Mouse (Mus musculus): ENCODE data around the gene Tnf. TPM values are rescaled to one million over a fixed set of nuclear protein-coding genes. Genes with fewer than 3 reads are reported as not detected.

The Tnf gene
- polyA plus RNA-seq, 1 experiment from 2014 or later, result 0.48 TPM

GRCm38 (mm10) chr17:35225456-35225855, 23.6 kb upstream of the Tnf start:
- no peak overlapping the region for H3K4me2 ChIP-seq (ENCODE audit: low read depth, low read length)
- no peaks in the 10 kb centered on the region for H3K9me3 ChIP-seq (replicated peaks; ENCODE audit: control insufficient read depth, low read length)
- no peaks in the 10 kb centered on the region for H3K27me3 ChIP-seq (ENCODE audit: control insufficient read depth, insufficient read depth, low read depth, low read length)
- 89% methylated on average over 5 of the region's 5 CpGs for WGBS (ENCODE audit: insufficient replicate concordance)
- H3K9ac ChIP-seq (ENCODE audit: low read depth, low read length), result no peak overlapping the region
- no peak overlapping the region for H3K27ac ChIP-seq (ENCODE audit: low read length)
- no peak for ATAC-seq (ENCODE audit: low read depth)
- H3K4me1 ChIP-seq (ENCODE audit: control insufficient read depth, low read depth, low read length), result peaks cover 2% of the 10 kb centered on the region; the same call in 1 of the 2 replicates
- H3K36me3 ChIP-seq (ENCODE audit: control insufficient read depth, insufficient read depth), result peaks cover 7% of the 10 kb centered on the region
- no peak overlapping the region for H3K4me3 ChIP-seq (ENCODE audit: low read depth, low read length)

DNA sequence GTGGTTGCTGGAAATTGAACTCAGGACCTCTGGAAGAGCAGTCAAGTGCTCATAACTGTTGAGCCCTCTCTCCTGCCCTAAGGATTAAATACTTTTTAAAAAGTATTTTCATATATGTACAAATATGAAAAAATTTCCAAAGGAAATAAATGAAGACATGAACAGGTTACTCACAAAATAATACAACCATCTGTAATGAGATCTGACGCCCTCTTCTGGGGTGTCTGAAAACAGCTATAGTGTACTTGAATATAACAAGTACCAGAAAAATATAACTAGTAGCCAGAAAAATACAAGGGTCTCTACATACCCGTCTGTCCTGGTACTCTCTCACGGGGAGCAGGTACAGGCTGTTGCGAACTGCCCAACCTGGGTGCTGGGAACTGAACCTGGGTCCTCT, 22.8 kb upstream of the Tnf start:
- H3K4me3 ChIP-seq (ENCODE audit: low read depth, low read length), result no peak overlapping the region
- no peaks in the 10 kb centered on the region for H3K27me3 ChIP-seq (ENCODE audit: control insufficient read depth, insufficient read depth, low read depth, low read length)
- no peak overlapping the region for H3K27ac ChIP-seq (ENCODE audit: low read length)
- H3K9ac ChIP-seq (ENCODE audit: low read depth, low read length), result no peak overlapping the region
- H3K9me3 ChIP-seq (replicated peaks; ENCODE audit: control insufficient read depth, low read length), result no peaks in the 10 kb centered on the region
- ATAC-seq (ENCODE audit: low read depth), result no peak
- WGBS (ENCODE audit: insufficient replicate concordance), result 76% methylated on average over 4 of the region's 4 CpGs
- H3K36me3 ChIP-seq (ENCODE audit: control insufficient read depth, insufficient read depth), result peaks cover 6% of the 10 kb centered on the region
- no peak overlapping the region for H3K4me2 ChIP-seq (ENCODE audit: low read depth, low read length)
- peaks cover 5% of the 10 kb centered on the region; the same call in 1 of the 2 replicates for H3K4me1 ChIP-seq (ENCODE audit: control insufficient read depth, low read depth, low read length)

- H3K9me3 ChIP-seq (replicated peaks; ENCODE audit: control insufficient read depth, low read length), result no peaks in the 10 kb centered on the region
- peak overlapping the region; percentile 35; the same call in 1 of the 2 replicates for H3K27ac ChIP-seq (ENCODE audit: low read length)
- H3K36me3 ChIP-seq (ENCODE audit: control insufficient read depth, insufficient read depth), result peaks cover 3% of the 10 kb centered on the region; the same call in 1 of the 2 replicates
- WGBS (ENCODE audit: insufficient replicate concordance), result 43% methylated on average over 6 of the region's 6 CpGs
- H3K4me1 ChIP-seq (ENCODE audit: control insufficient read depth, low read depth, low read length), result peaks cover 8% of the 10 kb centered on the region; the same call in 1 of the 2 replicates
- ATAC-seq (ENCODE audit: low read depth), result 0 out of 2 replicates have a peak, but pooled peaks have one; percentile 20
- no peak overlapping the region for H3K9ac ChIP-seq (ENCODE audit: low read depth, low read length)
- no peaks in the 10 kb centered on the region for H3K27me3 ChIP-seq (ENCODE audit: control insufficient read depth, insufficient read depth, low read depth, low read length)
- no peak overlapping the region for H3K4me2 ChIP-seq (ENCODE audit: low read depth, low read length)
- no peak overlapping the region for H3K4me3 ChIP-seq (ENCODE audit: low read depth, low read length)
These were observed 20.5 kb upstream of the Tnf start for GRCm38 (mm10) chr17:35222299-35222698.

DNA sequence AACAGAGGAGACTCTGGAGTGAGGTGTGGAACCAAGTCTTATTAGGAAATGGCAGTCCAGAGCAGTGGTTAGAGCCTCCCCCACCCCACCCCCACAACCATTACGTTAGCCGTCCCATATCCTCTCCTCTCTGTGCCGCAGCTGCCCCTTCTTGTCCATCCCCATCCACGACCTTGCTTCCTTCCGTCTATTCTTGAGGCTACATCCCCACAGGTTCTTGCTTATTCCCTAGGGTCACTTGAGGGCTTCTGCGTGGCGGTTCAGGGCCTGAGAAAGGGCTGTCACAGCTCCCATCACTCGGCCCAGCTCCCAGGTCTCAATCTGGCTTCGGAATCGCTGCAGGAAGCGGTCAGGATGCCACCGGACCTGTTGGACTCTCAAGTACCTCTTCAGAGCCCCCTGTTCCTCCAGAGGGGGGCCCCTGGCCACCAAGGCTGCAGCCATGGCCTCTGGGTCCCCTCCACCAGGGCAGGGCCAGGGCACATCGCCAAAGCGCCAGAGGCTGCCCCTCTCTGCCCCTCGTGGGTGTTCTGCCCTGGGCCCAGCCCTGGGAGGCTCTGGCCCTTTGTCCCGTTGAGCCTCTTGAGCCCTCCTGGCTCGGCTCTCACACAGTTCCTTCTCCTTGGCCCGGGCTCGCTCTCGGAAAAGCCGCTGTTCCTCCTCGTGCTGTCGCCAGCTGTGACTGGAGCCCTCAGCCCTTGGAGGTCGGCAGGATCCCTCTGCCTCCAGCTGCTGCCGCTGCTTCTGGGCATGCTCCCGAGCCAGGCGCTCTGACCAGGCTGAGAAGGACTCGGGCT, 18.5 kb upstream of the Tnf start, which contains the start of gene Gm16181:
TSS of gene Gm16181 (plus strand) at position 679 of the 797 bp plus-strand sequence.
- peak within 1 kb of the TSS; percentile 59 for H3K27ac ChIP-seq (ENCODE audit: low read length)
- no peak within 1 kb of the TSS for H3K4me2 ChIP-seq (ENCODE audit: low read depth, low read length)
- H3K4me1 ChIP-seq (ENCODE audit: control insufficient read depth, low read depth, low read length), result peaks cover 8% of the 10 kb centered on the region; the same call in 1 of the 2 replicates
- no peaks in the 10 kb centered on the region for H3K9me3 ChIP-seq (replicated peaks; ENCODE audit: control insufficient read depth, low read length)
- peaks cover 3% of the 10 kb centered on the region; the same call in 1 of the 2 replicates for H3K36me3 ChIP-seq (ENCODE audit: control insufficient read depth, insufficient read depth)
- ATAC-seq (ENCODE audit: low read depth), result no peak
- no peaks in the 10 kb centered on the region for H3K27me3 ChIP-seq (ENCODE audit: control insufficient read depth, insufficient read depth, low read depth, low read length)
- no peak within 1 kb of the TSS for H3K9ac ChIP-seq (ENCODE audit: low read depth, low read length)
- WGBS (ENCODE audit: insufficient replicate concordance), result 56% methylated on average over 28 of the region's 28 CpGs
- H3K4me3 ChIP-seq (ENCODE audit: low read depth, low read length), result no peak within 1 kb of the TSS

GRCm38 (mm10) chr17:35219601-35220041, 17.8 kb upstream of the Tnf start:
- no peaks in the 10 kb centered on the region for H3K9me3 ChIP-seq (replicated peaks; ENCODE audit: control insufficient read depth, low read length)
- H3K4me3 ChIP-seq (ENCODE audit: low read depth, low read length), result no peak overlapping the region
- peaks cover 8% of the 10 kb centered on the region; the same call in 1 of the 2 replicates for H3K4me1 ChIP-seq (ENCODE audit: control insufficient read depth, low read depth, low read length)
- 0 out of 2 replicates have a peak, but pooled peaks cover 3% of the 10 kb centered on the region for H3K36me3 ChIP-seq (ENCODE audit: control insufficient read depth, insufficient read depth)
- no peak for ATAC-seq (ENCODE audit: low read depth)
- H3K27ac ChIP-seq (ENCODE audit: low read length), result peak overlapping the region; percentile 59
- H3K27me3 ChIP-seq (ENCODE audit: control insufficient read depth, insufficient read depth, low read depth, low read length), result no peaks in the 10 kb centered on the region
- WGBS (ENCODE audit: insufficient replicate concordance), result 17% methylated on average over 6 of the region's 6 CpGs
- no peak overlapping the region for H3K9ac ChIP-seq (ENCODE audit: low read depth, low read length)
- H3K4me2 ChIP-seq (ENCODE audit: low read depth, low read length), result no peak overlapping the region

DNA sequence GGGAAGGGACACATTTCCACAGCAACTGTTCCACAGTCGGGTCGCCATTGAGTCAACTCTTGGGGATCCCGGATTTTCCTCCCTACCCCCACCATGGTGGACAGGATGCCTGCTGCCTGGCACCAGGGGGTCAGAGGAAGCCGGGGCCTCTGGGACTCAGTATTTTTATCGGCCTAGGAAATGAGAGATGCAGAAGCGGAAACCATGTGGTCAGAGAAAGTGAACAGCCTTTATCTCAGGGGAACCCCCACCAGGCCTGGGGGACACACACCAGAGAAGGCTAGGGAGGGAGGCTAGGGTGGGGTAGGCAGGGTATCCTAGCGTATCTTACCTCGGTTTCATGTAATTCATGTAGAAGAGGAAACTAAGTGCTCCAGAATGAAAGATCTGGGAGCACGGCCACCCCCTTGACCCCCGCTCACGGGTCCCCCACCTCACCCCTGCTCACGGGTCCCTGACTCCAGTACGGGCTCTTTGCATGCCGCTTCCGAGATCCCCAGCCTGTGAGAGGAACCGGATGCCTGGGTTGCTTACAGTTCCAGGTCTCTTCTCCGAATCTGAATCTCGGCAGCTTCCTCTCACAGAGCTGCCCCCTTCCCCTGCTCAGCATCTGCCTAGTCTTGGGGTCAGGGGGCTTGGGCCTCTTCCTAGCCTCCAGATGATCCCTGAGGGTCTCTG, 16.8 kb upstream of the Tnf start:
- peak overlapping the region; percentile 9; the same call in 1 of the 2 replicates for H3K4me3 ChIP-seq (ENCODE audit: low read depth, low read length)
- peak overlapping the region; percentile 16 for H3K27ac ChIP-seq (ENCODE audit: low read length)
- H3K4me1 ChIP-seq (ENCODE audit: control insufficient read depth, low read depth, low read length), result peaks cover 8% of the 10 kb centered on the region; the same call in 1 of the 2 replicates
- ATAC-seq (ENCODE audit: low read depth), result peak; percentile 57
- no peak overlapping the region for H3K9ac ChIP-seq (ENCODE audit: low read depth, low read length)
- no peaks in the 10 kb centered on the region for H3K27me3 ChIP-seq (ENCODE audit: control insufficient read depth, insufficient read depth, low read depth, low read length)
- peak overlapping the region; percentile 14 for H3K4me2 ChIP-seq (ENCODE audit: low read depth, low read length)
- no peaks in the 10 kb centered on the region for H3K9me3 ChIP-seq (replicated peaks; ENCODE audit: control insufficient read depth, low read length)
- 12% methylated on average over 18 of the region's 18 CpGs for WGBS (ENCODE audit: insufficient replicate concordance)
- H3K36me3 ChIP-seq (ENCODE audit: control insufficient read depth, insufficient read depth), result 0 out of 2 replicates have a peak, but pooled peaks cover 3% of the 10 kb centered on the region

DNA sequence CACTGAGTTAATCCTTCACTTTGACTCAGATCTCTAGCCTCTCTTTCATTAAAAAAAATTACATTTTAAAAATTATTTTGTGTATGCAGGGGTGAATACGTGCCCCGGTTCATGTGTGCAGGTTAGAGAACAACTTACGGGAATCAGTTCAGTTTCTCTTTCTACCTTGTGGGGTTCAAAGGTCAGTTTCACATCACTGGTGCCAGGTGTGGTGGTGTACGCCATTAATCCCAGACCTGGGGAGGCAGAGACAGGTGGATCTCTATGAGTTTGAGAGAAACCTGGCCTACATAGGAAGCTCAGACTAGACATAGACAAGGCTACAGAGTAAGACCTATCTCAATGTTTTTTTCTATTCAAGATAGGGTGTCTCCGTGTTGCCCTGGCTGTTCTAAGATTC, 11.3 kb upstream of the Tnf start:
- H3K27ac ChIP-seq (ENCODE audit: low read length), result no peak overlapping the region
- no peak overlapping the region for H3K9ac ChIP-seq (ENCODE audit: low read depth, low read length)
- ATAC-seq (ENCODE audit: low read depth), result no peak
- no peaks in the 10 kb centered on the region for H3K36me3 ChIP-seq (ENCODE audit: control insufficient read depth, insufficient read depth)
- WGBS (ENCODE audit: insufficient replicate concordance), result 71% methylated on average over 5 of the region's 5 CpGs
- H3K4me2 ChIP-seq (ENCODE audit: low read depth, low read length), result no peak overlapping the region
- no peaks in the 10 kb centered on the region for H3K27me3 ChIP-seq (ENCODE audit: control insufficient read depth, insufficient read depth, low read depth, low read length)
- H3K4me3 ChIP-seq (ENCODE audit: low read depth, low read length), result no peak overlapping the region
- H3K4me1 ChIP-seq (ENCODE audit: control insufficient read depth, low read depth, low read length), result peaks cover 3% of the 10 kb centered on the region; the same call in 1 of the 2 replicates
- no peaks in the 10 kb centered on the region for H3K9me3 ChIP-seq (replicated peaks; ENCODE audit: control insufficient read depth, low read length)

GRCm38 (mm10) chr17:35210593-35210992, 8.8 kb upstream of the Tnf start:
- no peak for ATAC-seq (ENCODE audit: low read depth)
- Histone ChIP-seq H3K4me3 (ENCODE audit: low read depth, low read length) (no peak overlapping the region), H3K9ac (ENCODE audit: low read depth, low read length) (no peak overlapping the region), H3K9me3 (replicated peaks; ENCODE audit: control insufficient read depth, low read length) (no peaks in the 10 kb centered on the region), H3K36me3 (ENCODE audit: control insufficient read depth, insufficient read depth) (no peaks in the 10 kb centered on the region), H3K4me1 (ENCODE audit: control insufficient read depth, low read depth, low read length) (peaks cover 3% of the 10 kb centered on the region; the same call in 1 of the 2 replicates), H3K4me2 (ENCODE audit: low read depth, low read length) (no peak overlapping the region), H3K27ac (ENCODE audit: low read length) (no peak overlapping the region), H3K27me3 (ENCODE audit: control insufficient read depth, insufficient read depth, low read depth, low read length) (no peaks in the 10 kb centered on the region)
- 45% methylated on average over 3 of the region's 3 CpGs for whole genome bisulfite sequencing (ENCODE audit: insufficient replicate concordance)

All from liver, embryonic 16.5 days (tissue).